Mouse (Mus musculus): ENCODE data around the gene Fn1. TPM values are rescaled to one million over a fixed set of nuclear protein-coding genes. Genes with fewer than 3 reads are reported as not detected.

The Fn1 gene
- total and polyA plus RNA-seq, 2 experiments from 2014 or later: 23.4 to 71.6 TPM

- Histone ChIP-seq H3K9ac (no peak overlapping the region), H3K27ac (ENCODE audit: low read depth, low read length) (no peak overlapping the region), H3K36me3 (ENCODE audit: insufficient read depth) (no peaks in the 10 kb centered on the region), H3K27me3 (ENCODE audit: insufficient read depth, low read length) (no peaks in the 10 kb centered on the region), H3K9me3 (ENCODE audit: low read length) (no peaks in the 10 kb centered on the region), H3K4me2 (ENCODE audit: low read depth) (no peak overlapping the region), H3K4me1 (ENCODE audit: insufficient read depth) (peaks cover 11% of the 10 kb centered on the region), H3K4me3 (ENCODE audit: low read depth, low read length) (no peak overlapping the region)
- 83% methylated on average over 3 of the region's 3 CpGs for WGBS
- DNase-seq (no peak), ATAC-seq (no peak)
- TF ChIP-seq CTCF (IDR thresholded peaks at IDR 0.05; ENCODE audit: low read depth): no peak
These were observed 19.3 kb upstream of the Fn1 start for GRCm38 (mm10) chr1:71672346-71672745.

- Histone ChIP-seq H3K4me3 (ENCODE audit: low read depth, low read length) (no peak overlapping the region), H3K27me3 (ENCODE audit: insufficient read depth, low read length) (no peaks in the 10 kb centered on the region), H3K36me3 (ENCODE audit: insufficient read depth) (no peaks in the 10 kb centered on the region), H3K4me1 (ENCODE audit: insufficient read depth) (no peaks in the 10 kb centered on the region), H3K27ac (ENCODE audit: low read depth, low read length) (no peak overlapping the region), H3K9me3 (ENCODE audit: low read length) (no peaks in the 10 kb centered on the region), H3K4me2 (ENCODE audit: low read depth) (no peak overlapping the region), H3K9ac (no peak overlapping the region)
- TF ChIP-seq CTCF (IDR thresholded peaks at IDR 0.05; ENCODE audit: low read depth): no peak
- WGBS: 92% methylated on average over 6 of the region's 6 CpGs
- ATAC-seq (no peak), DNase-seq (no peak)
These were observed 10.2 kb upstream of the Fn1 start for GRCm38 (mm10) chr1:71663242-71663641.

- no peak for ATAC-seq
- WGBS: 88% methylated on average over 6 of the region's 6 CpGs
- TF ChIP-seq CTCF (IDR thresholded peaks at IDR 0.05; ENCODE audit: low read depth): no peak
These were observed 5.6 kb upstream of the Fn1 start for GRCm38 (mm10) chr1:71658632-71659031.

GRCm38 (mm10) chr1:71656309-71656708 is 3.3 kb upstream of the Fn1 start:
- no peak overlapping the region for H3K27ac ChIP-seq (ENCODE audit: low read depth, low read length)
- no peak for TF ChIP-seq CTCF (IDR thresholded peaks at IDR 0.05; ENCODE audit: low read depth)
- no peak for ATAC-seq
- no peak for DNase-seq
- no peak overlapping the region for H3K4me2 ChIP-seq (ENCODE audit: low read depth)
- no peaks in the 10 kb centered on the region for H3K4me1 ChIP-seq (ENCODE audit: insufficient read depth)
- 0 out of 2 replicates have a peak, but pooled peaks cover 5% of the 10 kb centered on the region for H3K27me3 ChIP-seq (ENCODE audit: insufficient read depth, low read length)
- 89% methylated on average over 6 of the region's 6 CpGs for WGBS
- no peaks in the 10 kb centered on the region for H3K36me3 ChIP-seq (ENCODE audit: insufficient read depth)
- no peak overlapping the region for H3K9ac ChIP-seq
- H3K4me3 ChIP-seq (ENCODE audit: low read depth, low read length): no peak overlapping the region
- H3K9me3 ChIP-seq (ENCODE audit: low read length): no peaks in the 10 kb centered on the region

More at GRCm38 (mm10) chr1:71658632-71659031, 5.6 kb upstream of the Fn1 start:
- H3K9ac ChIP-seq: no peak overlapping the region
- no peak overlapping the region for H3K4me3 ChIP-seq (ENCODE audit: low read depth, low read length)
- no peaks in the 10 kb centered on the region for H3K36me3 ChIP-seq (ENCODE audit: insufficient read depth)
- no peak overlapping the region for H3K27ac ChIP-seq (ENCODE audit: low read depth, low read length)
- H3K27me3 ChIP-seq (ENCODE audit: insufficient read depth, low read length): 0 out of 2 replicates have a peak, but pooled peaks cover 5% of the 10 kb centered on the region
- DNase-seq: no peak
- H3K4me2 ChIP-seq (ENCODE audit: low read depth): no peak overlapping the region
- no peaks in the 10 kb centered on the region for H3K4me1 ChIP-seq (ENCODE audit: insufficient read depth)
- no peaks in the 10 kb centered on the region for H3K9me3 ChIP-seq (ENCODE audit: low read length)

- 18% methylated on average over 8 of the region's 8 CpGs for WGBS
- Histone ChIP-seq H3K9me3 (ENCODE audit: low read length) (no peaks in the 10 kb centered on the region), H3K9ac (no peak overlapping the region)
These were observed 1.2 kb upstream of the Fn1 start for GRCm38 (mm10) chr1:71654221-71654620.

GRCm38 (mm10) chr1:71653400-71654159 is 580 bp upstream of the Fn1 start:
- no peak for TF ChIP-seq CTCF (IDR thresholded peaks at IDR 0.05; ENCODE audit: low read depth)
- WGBS: under 1% methylated on average over 24 of the region's 24 CpGs
- ATAC-seq (peak; percentile 32), DNase-seq (no peak)
- H3K9me3 ChIP-seq (ENCODE audit: low read length): no peaks in the 10 kb centered on the region
- no peaks in the 10 kb centered on the region for H3K4me1 ChIP-seq (ENCODE audit: insufficient read depth)
- no peak overlapping the region for H3K27ac ChIP-seq (ENCODE audit: low read depth, low read length)
- H3K36me3 ChIP-seq (ENCODE audit: insufficient read depth): no peaks in the 10 kb centered on the region
- peak overlapping the region; percentile 99 for H3K4me2 ChIP-seq (ENCODE audit: low read depth)
- peak overlapping the region; percentile 59 for H3K4me3 ChIP-seq (ENCODE audit: low read depth, low read length)
- 0 out of 2 replicates have a peak, but pooled peaks cover 5% of the 10 kb centered on the region for H3K27me3 ChIP-seq (ENCODE audit: insufficient read depth, low read length)
- peak overlapping the region; percentile 57 for H3K9ac ChIP-seq

More at GRCm38 (mm10) chr1:71654221-71654620, 1.2 kb upstream of the Fn1 start:
- TF ChIP-seq CTCF (IDR thresholded peaks at IDR 0.05; ENCODE audit: low read depth): no peak
- Histone ChIP-seq H3K36me3 (ENCODE audit: insufficient read depth) (no peaks in the 10 kb centered on the region), H3K27ac (ENCODE audit: low read depth, low read length) (no peak overlapping the region), H3K4me3 (ENCODE audit: low read depth, low read length) (no peak overlapping the region), H3K4me1 (ENCODE audit: insufficient read depth) (no peaks in the 10 kb centered on the region), H3K27me3 (ENCODE audit: insufficient read depth, low read length) (0 out of 2 replicates have a peak, but pooled peaks cover 5% of the 10 kb centered on the region), H3K4me2 (ENCODE audit: low read depth) (peak overlapping the region; percentile 99)
- no peak for ATAC-seq
- DNase-seq: no peak

- no peaks in the 10 kb centered on the region for H3K4me1 ChIP-seq (ENCODE audit: insufficient read depth)
- 0 out of 2 replicates have a peak, but pooled peaks cover 5% of the 10 kb centered on the region for H3K27me3 ChIP-seq (ENCODE audit: insufficient read depth, low read length)
- no peak for TF ChIP-seq CTCF (IDR thresholded peaks at IDR 0.05; ENCODE audit: low read depth)
- H3K9me3 ChIP-seq (ENCODE audit: low read length): no peaks in the 10 kb centered on the region
- ATAC-seq (no peak), DNase-seq (no peak)
- WGBS: 41% methylated on average over 1 of the region's 1 CpGs
- no peak overlapping the region for H3K27ac ChIP-seq (ENCODE audit: low read depth, low read length)
- H3K9ac ChIP-seq: no peak overlapping the region
- no peak overlapping the region for H3K4me3 ChIP-seq (ENCODE audit: low read depth, low read length)
- no peaks in the 10 kb centered on the region for H3K36me3 ChIP-seq (ENCODE audit: insufficient read depth)
- H3K4me2 ChIP-seq (ENCODE audit: low read depth): peak overlapping the region; percentile 99; the same call in 1 of the 2 replicates
These were observed 1.2 kb downstream of the Fn1 start for GRCm38 (mm10) chr1:71651828-71652227.
